8 mouse cellular contexts compared by ENCODE assay signal in genomic region chr11:89452862-89453261, GRCm38 (mm10).
DNase-seq lines count a peak whose midpoint lies in the region; ATAC-seq lines count a peak whose summit lies in the region.

No protein-coding gene starts in this region.

- intact Hi-C loops in left cerebral cortex, postnatal 4 days (cut with DNase I), result no loop called here

- ATAC-seq in monocyte, adult 5-6 weeks (replicated peaks; ENCODE audit: insufficient number of reproducible peaks, low FRiP score, low TSS enrichment, poor library complexity, severe bottlenecking), result no peak

- peak; percentile 19 for DNase-seq in gastrocnemius, postnatal 10 days
- no peak for DNase-seq in gastrocnemius, postnatal 25 days
- peak; percentile 20 for DNase-seq in right cerebral cortex, adult 18-20 months
- no peak for DNase-seq in right cerebral cortex, postnatal 4 days
- peak; percentile 89 for DNase-seq in left cerebral cortex, postnatal 4 days
- no peak for DNase-seq in ovary, adult 18-20 months (ENCODE audit: low spot score)
- no peak for DNase-seq in heart, adult 18-20 months

Comparison
In these comparisons a context has a peak if more than half of its experiments do, and no peak if none do; other contexts are left out.
1. DNase-seq: peak in gastrocnemius, postnatal 10 days (single experiment), right cerebral cortex, adult 18-20 months (single experiment) and left cerebral cortex, postnatal 4 days (single experiment); none in gastrocnemius, postnatal 25 days (single experiment), right cerebral cortex, postnatal 4 days (single experiment), ovary, adult 18-20 months (single experiment) and heart, adult 18-20 months (0 of 2).